Mouse (Mus musculus) stomach, postnatal 0 days (tissue): Measurements from ENCODE around the gene Cyb5r2. TPM values are rescaled to one million over a fixed set of nuclear protein-coding genes. Genes with fewer than 3 reads are reported as not detected.

Experiments
- ATAC-seq: fragments of 200-750 bp; cut with Nextera tagmentation; 2 replicates; pipeline ENCODE4 v1.8.0; 2017; ENCODE audit not compliant: low FRiP score, low TSS enrichment
- DNase-seq: peaks from one replicate; pipeline ENCODE4 v3.0.0-alpha.2; 2016; ENCODE audit warnings: low spot score
- H3K27ac ChIP-seq: fragments of 300-500 bp; sonication (generic); replicated peaks from 2 replicates; pipeline ENCODE4 v1.5.1; 2014; ENCODE audit warnings: mild to moderate bottlenecking, control low read depth
- H3K27me3 ChIP-seq: fragments of 300-500 bp; sonication (generic); 2 replicates; pipeline ENCODE4 v1.6.1; 2014; ENCODE audit warnings: low read length; ENCODE audit not compliant: control insufficient read depth, insufficient read depth
- H3K36me3 ChIP-seq: fragments of 300-500 bp; sonication (generic); 2 replicates; pipeline ENCODE4 v1.6.1; 2014; ENCODE audit warnings: low read length, mixed read lengths; ENCODE audit not compliant: control insufficient read depth, insufficient read depth
- H3K4me1 ChIP-seq: fragments of 300-500 bp; sonication (generic); replicated peaks from 2 replicates; pipeline ENCODE4 v1.6.1; 2014; ENCODE audit warnings: antibody characterized with exemption; ENCODE audit not compliant: control insufficient read depth, insufficient read depth
- H3K4me2 ChIP-seq: fragments of 300-500 bp; sonication (generic); replicated peaks from 2 replicates; pipeline ENCODE4 v1.6.1; 2014; ENCODE audit warnings: low read depth, mild to moderate bottlenecking, control low read depth, moderate library complexity
- H3K4me3 ChIP-seq: fragments of 300-500 bp; sonication (generic); 2 replicates; pipeline ENCODE4 v1.5.1; 2014; ENCODE audit warnings: low read depth, low read length, control low read depth
- H3K9ac ChIP-seq: fragments of 300-500 bp; sonication (generic); 2 replicates; pipeline ENCODE4 v1.6.1; 2014; ENCODE audit warnings: mild to moderate bottlenecking, low read length, control low read depth, mixed read lengths
- H3K9me3 ChIP-seq: fragments of 300-500 bp; sonication (generic); 2 replicates; pipeline ENCODE4 v1.6.1; 2016; ENCODE audit warnings: low read length; ENCODE audit not compliant: control insufficient read depth
- CTCF ChIP-seq: IDR thresholded peaks from 2 replicates; pipeline ENCODE4 v1.5.1; 2016; ENCODE audit warnings: antibody characterized with exemption, low read depth, mild to moderate bottlenecking, moderate library complexity
- EP300 ChIP-seq: optimal IDR thresholded peaks from 2 replicates; pipeline ENCODE3; 2016; ENCODE audit warnings: antibody characterized with exemption
- whole genome bisulfite sequencing: fragments of 180-500 bp; shearing (Covaris S2); extraction: QIAGEN DNeasy Blood & Tissue Kit; methylation state at CpG from one replicate; pipeline ENCODE4 v1.1.7; 2014; 5-methylcytosine and 5-hydroxymethylcytosine counted together
- polyA plus RNA-seq: library from polyadenylated mRNA; unstranded; fragments of >200 nt; fragmentation: Nextera tagmentation; extraction: Ambion mirVana; gene quantifications from 2 replicates; pipeline ENCODE4 v1.2.1, GENCODE M21; 2015

Gene Cyb5r2
- polyA plus RNA-seq, 1 experiment from 2014 or later = 0.04 TPM

DNA sequence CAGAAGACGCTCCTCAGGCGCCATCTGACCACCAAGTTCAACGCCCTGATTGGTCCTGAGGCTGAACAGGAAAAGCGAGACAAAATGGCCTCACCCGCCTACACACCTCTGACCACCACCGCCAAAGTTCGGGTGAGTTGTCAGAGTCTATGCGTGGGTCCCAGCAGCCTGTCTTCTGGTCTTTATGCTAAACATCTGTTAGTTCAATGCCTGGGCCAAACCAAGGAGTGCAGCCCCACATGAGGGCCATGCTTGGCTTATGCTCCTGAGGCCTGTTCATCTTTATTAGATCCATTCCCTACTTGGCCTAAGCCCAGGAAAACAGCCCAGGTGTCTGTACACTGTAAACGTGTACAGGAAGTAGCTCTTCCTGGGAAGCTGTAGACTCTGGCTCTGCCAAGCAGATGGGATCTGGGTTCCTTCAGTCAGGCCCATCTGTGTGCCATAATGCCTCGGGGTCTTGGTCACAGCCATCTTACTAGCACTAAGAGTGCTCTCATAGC lies 14.8 kb downstream of the Cyb5r2 start:
- no peak for DNase-seq
- Histone ChIP-seq H3K9ac (no peak overlapping the region), H3K9me3 (no peaks in the 10 kb centered on the region), H3K36me3 (peaks cover 17% of the 10 kb centered on the region), H3K4me1 (no peaks in the 10 kb centered on the region), H3K27ac (no peak overlapping the region), H3K27me3 (no peaks in the 10 kb centered on the region), H3K4me2 (no peak overlapping the region), H3K4me3 (no peak overlapping the region)
- WGBS = 85% methylated on average over 10 of the region's 10 CpGs
- no peak for ATAC-seq
- no peak for TF ChIP-seq EP300
- TF ChIP-seq CTCF = no peak

DNA sequence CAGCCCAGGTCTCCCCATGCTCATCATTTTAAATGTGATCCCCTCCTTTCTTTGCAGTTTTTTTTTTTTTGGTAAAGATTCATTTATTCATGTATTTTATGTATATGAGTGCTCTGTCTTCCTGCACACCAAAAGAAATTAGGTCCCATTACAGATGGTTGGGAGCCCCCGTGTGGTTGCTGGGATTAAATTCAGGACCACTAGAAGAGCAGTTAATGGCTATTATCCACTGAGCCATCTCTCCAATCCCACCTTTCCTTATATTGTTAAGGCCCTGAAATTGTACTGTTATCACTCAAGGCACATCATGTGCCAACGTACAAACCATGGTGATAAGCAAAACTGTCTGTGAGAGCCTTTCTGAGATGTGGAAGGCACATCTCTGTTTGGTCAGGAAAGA lies 19.1 kb downstream of the Cyb5r2 start:
- ATAC-seq = no peak
- Histone ChIP-seq H3K27ac (no peak overlapping the region), H3K36me3 (peaks cover 6% of the 10 kb centered on the region; the same call in 1 of the 2 replicates), H3K9me3 (no peaks in the 10 kb centered on the region), H3K4me1 (no peaks in the 10 kb centered on the region), H3K4me3 (no peak overlapping the region), H3K4me2 (no peak overlapping the region), H3K9ac (no peak overlapping the region), H3K27me3 (no peaks in the 10 kb centered on the region)
- no peak for DNase-seq
- no peak for TF ChIP-seq EP300
- TF ChIP-seq CTCF = peak; percentile 67
- WGBS = 30% methylated on average over 2 of the region's 2 CpGs

GRCm38 (mm10) chr7:107733162-107733561 lies 24.7 kb downstream of the Cyb5r2 start:
- H3K27me3 ChIP-seq = no peaks in the 10 kb centered on the region
- H3K4me3 ChIP-seq = no peak overlapping the region
- no peak overlapping the region for H3K4me2 ChIP-seq
- H3K9ac ChIP-seq = no peak overlapping the region
- WGBS = 83% methylated on average over 2 of the region's 2 CpGs
- H3K4me1 ChIP-seq = no peaks in the 10 kb centered on the region
- ATAC-seq = no peak
- H3K9me3 ChIP-seq = no peaks in the 10 kb centered on the region
- no peak for DNase-seq
- H3K36me3 ChIP-seq = peaks cover 9% of the 10 kb centered on the region
- H3K27ac ChIP-seq = no peak overlapping the region
- TF ChIP-seq EP300 (no peak), CTCF (peak; percentile 32; the same call in 1 of the 2 replicates)

- Histone ChIP-seq H3K27ac (no peak overlapping the region), H3K27me3 (no peaks in the 10 kb centered on the region)
- WGBS = 58% methylated on average over 10 of the region's 10 CpGs
Observed at GRCm38 (mm10) chr7:107730587-107730986, 27.2 kb downstream of the Cyb5r2 start.

DNA sequence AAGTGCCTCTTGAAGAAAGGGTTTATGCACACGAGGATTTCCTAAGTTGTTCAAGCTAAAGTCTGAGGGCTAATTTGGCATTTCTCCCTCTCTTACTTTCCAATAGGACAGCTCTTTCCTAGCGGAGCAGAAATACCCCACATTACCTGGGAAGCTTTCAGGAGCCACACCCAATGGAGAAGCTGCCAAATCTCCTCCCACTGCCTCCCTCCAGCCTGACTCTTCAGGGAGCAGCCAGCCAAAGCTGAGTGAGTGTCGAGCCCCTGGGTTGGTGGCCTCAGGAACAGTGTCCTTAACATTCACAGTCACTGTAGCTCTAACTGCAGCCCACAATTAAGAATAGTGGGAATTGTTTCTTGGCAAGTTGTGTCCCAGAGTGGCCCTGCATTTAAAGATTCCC lies 30.3 kb downstream of the Cyb5r2 start:
- no peak overlapping the region for H3K4me2 ChIP-seq
- H3K4me1 ChIP-seq = no peaks in the 10 kb centered on the region
- no peak for ATAC-seq
- H3K9me3 ChIP-seq = no peaks in the 10 kb centered on the region
- H3K4me3 ChIP-seq = no peak overlapping the region
- no peaks in the 10 kb centered on the region for H3K27me3 ChIP-seq
- DNase-seq = no peak
- WGBS = 39% methylated on average over 3 of the region's 3 CpGs
- TF ChIP-seq EP300 (no peak), CTCF (no peak)
- no peak overlapping the region for H3K27ac ChIP-seq
- H3K36me3 ChIP-seq = peaks cover 24% of the 10 kb centered on the region
- no peak overlapping the region for H3K9ac ChIP-seq

More at GRCm38 (mm10) chr7:107730587-107730986, 27.2 kb downstream of the Cyb5r2 start:
- Histone ChIP-seq H3K9me3 (no peaks in the 10 kb centered on the region), H3K9ac (no peak overlapping the region), H3K36me3 (peaks cover 13% of the 10 kb centered on the region), H3K4me2 (no peak overlapping the region), H3K4me3 (no peak overlapping the region), H3K4me1 (no peaks in the 10 kb centered on the region)
- no peak for DNase-seq
- no peak for TF ChIP-seq CTCF
- no peak for TF ChIP-seq EP300
- ATAC-seq = no peak

- no peak overlapping the region for H3K27ac ChIP-seq
- DNase-seq (no peak), ATAC-seq (no peak)
- TF ChIP-seq EP300 = no peak
- TF ChIP-seq CTCF = no peak
- no peaks in the 10 kb centered on the region for H3K4me1 ChIP-seq
- H3K27me3 ChIP-seq = no peaks in the 10 kb centered on the region
- H3K36me3 ChIP-seq = peaks cover 27% of the 10 kb centered on the region
- H3K4me2 ChIP-seq = no peak overlapping the region
- no peak overlapping the region for H3K9ac ChIP-seq
- 89% methylated on average over 4 of the region's 4 CpGs for WGBS
- H3K9me3 ChIP-seq = no peaks in the 10 kb centered on the region
- H3K4me3 ChIP-seq = no peak overlapping the region
Observed at GRCm38 (mm10) chr7:107722536-107722935, 35.3 kb downstream of the Cyb5r2 start.
